Mouse (Mus musculus) spleen, adult 2 months (tissue): ENCODE data around the gene Adgrb2.

Experiments
- CTCF ChIP-seq: fragments of 200-500 bp; IDR thresholded peaks from 2 replicates; pipeline ENCODE4 v1.5.1; 2011; ENCODE audit warnings: mild to moderate bottlenecking, inconsistent platforms; ENCODE audit not compliant: insufficient read depth, insufficient read length, insufficient replicate concordance; ENCODE audit errors: extremely low read depth
- POLR2A ChIP-seq: fragments of 200-500 bp; IDR thresholded peaks from 2 replicates; pipeline ENCODE4 v1.6.1; 2011; ENCODE audit warnings: low read depth, low read length, inconsistent platforms

DNA sequence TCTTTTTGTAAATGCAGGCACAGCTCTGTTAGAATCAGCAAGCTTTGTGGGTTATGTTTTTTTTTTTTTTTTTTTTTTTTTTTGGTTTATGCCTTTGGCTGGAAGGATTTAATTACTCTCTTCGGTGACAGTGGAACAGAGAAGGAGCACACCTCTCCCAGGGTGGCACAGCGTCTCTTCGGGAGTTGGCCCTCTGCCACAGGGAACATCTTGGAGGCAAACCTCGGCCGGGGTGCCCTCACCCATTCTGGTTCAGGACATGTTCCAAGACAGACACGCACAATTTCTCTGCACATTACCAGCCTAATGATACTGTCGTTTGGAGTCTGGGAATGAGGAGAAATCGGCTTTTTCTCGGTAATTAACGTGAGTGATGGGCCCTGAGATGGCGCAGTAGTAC, 13.8 kb upstream of the Adgrb2 start:
- TF ChIP-seq POLR2A = no peak
- TF ChIP-seq CTCF = no peak
